Mouse (Mus musculus) C2C12 (cell line): Measurements from ENCODE around the gene Mnt.

Source experiments
- CTCF ChIP-seq: IDR thresholded peaks from one replicate; pipeline ENCODE4 v1.5.1; 2011; ENCODE audit not compliant: control insufficient read depth, insufficient read depth, insufficient read length
- FOSL1 ChIP-seq: IDR thresholded peaks from one replicate; pipeline ENCODE4 v1.8.0; 2011; ENCODE audit warnings: mild to moderate bottlenecking, low read length; ENCODE audit not compliant: poor library complexity, insufficient read depth, severe bottlenecking
- MYOD1 ChIP-seq: IDR thresholded peaks from one replicate; pipeline ENCODE4 v1.6.1; 2011; ENCODE audit warnings: low read depth; ENCODE audit not compliant: control insufficient read depth, insufficient read length
- MYOG ChIP-seq: IDR thresholded peaks from one replicate; pipeline ENCODE4 v1.6.1; 2011; ENCODE audit not compliant: control insufficient read depth, insufficient read length; ENCODE audit errors: extremely low read depth

DNA sequence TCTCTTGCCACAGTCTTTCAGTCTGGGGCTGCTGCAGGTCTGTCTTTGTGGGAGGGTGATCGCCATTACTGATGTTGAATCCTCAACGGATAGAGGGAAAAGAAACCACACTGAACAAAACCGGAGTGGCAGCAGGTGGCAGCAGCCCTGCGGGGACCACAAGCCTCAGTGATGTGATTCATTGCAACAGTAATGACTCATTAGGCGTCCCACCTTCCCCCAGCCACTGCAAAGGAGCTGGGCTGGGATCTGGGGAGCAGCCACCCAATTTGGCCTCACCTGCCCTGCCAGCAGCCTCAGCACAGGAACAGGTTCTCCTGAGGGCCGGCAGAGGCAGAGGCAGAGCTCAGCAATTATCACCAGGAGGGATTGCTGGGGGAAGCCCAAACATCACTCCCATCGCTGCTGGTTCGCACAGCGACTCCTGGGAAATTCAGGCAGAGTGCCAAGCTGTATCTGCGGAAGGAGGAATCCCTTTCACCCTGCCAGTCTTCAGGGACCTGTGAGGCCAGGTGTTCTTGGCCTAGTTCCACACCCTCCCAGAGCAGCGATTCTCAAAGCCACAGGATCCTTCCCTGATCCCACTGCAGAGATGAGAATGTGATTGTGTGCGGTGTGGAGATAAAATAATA lies 40.4 kb downstream of the Mnt start:
- TF ChIP-seq CTCF (peak; percentile 48), MYOD1 (peak; percentile 70), MYOG (no peak), FOSL1 (peak; percentile 58)
